Mouse (Mus musculus) heart, embryonic 13.5 days (tissue): ENCODE results near the gene Slc25a30. TPM values are rescaled to one million over a fixed set of nuclear protein-coding genes. Genes with fewer than 3 reads are reported as not detected.
A peak's percentile ranks its signal among the peaks of the same experiment; 100 is the strongest.

Experiments used
- ATAC-seq: fragments of 200-750 bp; cut with Nextera tagmentation; 2 replicates; pipeline ENCODE4 v1.8.0; 2017; ENCODE audit warnings: moderate TSS enrichment; ENCODE audit not compliant: insufficient number of reproducible peaks, low FRiP score, low TSS enrichment; ENCODE audit errors: extremely low read depth
- H3K27ac ChIP-seq: fragments of 300-500 bp; sonication (generic); replicated peaks from 2 replicates; pipeline ENCODE4 v1.5.1; 2015; ENCODE audit warnings: moderate library complexity, mild to moderate bottlenecking, inconsistent platforms
- H3K27me3 ChIP-seq: fragments of 300-500 bp; sonication (generic); replicated peaks from 2 replicates; pipeline ENCODE4 v1.6.1; 2015; ENCODE audit warnings: mild to moderate bottlenecking, inconsistent platforms
- H3K36me3 ChIP-seq: fragments of 300-500 bp; sonication (generic); 2 replicates; pipeline ENCODE4 v1.6.1; 2015; ENCODE audit warnings: mild to moderate bottlenecking, inconsistent platforms
- H3K4me1 ChIP-seq: fragments of 300-500 bp; sonication (generic); 2 replicates; pipeline ENCODE4 v1.6.1; 2015; ENCODE audit warnings: inconsistent platforms
- H3K4me2 ChIP-seq: fragments of 300-500 bp; sonication (generic); 2 replicates; pipeline ENCODE4 v1.6.1; 2015; ENCODE audit warnings: inconsistent platforms, mild to moderate bottlenecking, moderate library complexity
- H3K4me3 ChIP-seq: fragments of 300-500 bp; sonication (generic); 2 replicates; pipeline ENCODE4 v1.5.1; 2015; ENCODE audit warnings: moderate library complexity, mild to moderate bottlenecking, inconsistent platforms
- H3K9ac ChIP-seq: fragments of 300-500 bp; sonication (generic); 2 replicates; pipeline ENCODE4 v1.6.1; 2015; ENCODE audit warnings: inconsistent platforms, mild to moderate bottlenecking, moderate library complexity
- H3K9me3 ChIP-seq: fragments of 300-500 bp; sonication (generic); 2 replicates; pipeline ENCODE4 v1.6.1; 2016; ENCODE audit warnings: inconsistent platforms
- WGBS: fragments of 180-500 bp; shearing (Covaris S2); methylation state at CpG from one replicate; pipeline ENCODE4 v1.1.7; 2015; ENCODE audit warnings: mixed read lengths; 5-methylcytosine and 5-hydroxymethylcytosine counted together
- polyA plus RNA-seq: library from polyadenylated mRNA; unstranded; fragments of >200 nt; fragmentation: Nextera tagmentation; extraction: Ambion mirVana; gene quantifications from 2 replicates; pipeline ENCODE4 v1.2.1, GENCODE M21; 2015

Gene Slc25a30
- polyA plus RNA-seq, 1 experiment from 2014 or later: 4.8 TPM

- H3K9me3 ChIP-seq: no peaks in the 10 kb centered on the region
- WGBS: 46% methylated on average over 10 of the region's 10 CpGs
- no peaks in the 10 kb centered on the region for H3K4me1 ChIP-seq
- H3K4me3 ChIP-seq: no peak overlapping the region
- H3K36me3 ChIP-seq: peaks cover 34% of the 10 kb centered on the region
- no peak for ATAC-seq
- H3K27me3 ChIP-seq: peaks cover 18% of the 10 kb centered on the region
- H3K27ac ChIP-seq: no peak overlapping the region
- H3K9ac ChIP-seq: no peak overlapping the region
- no peak overlapping the region for H3K4me2 ChIP-seq
Observed at GRCm38 (mm10) chr14:75761028-75761805, 25.6 kb downstream of the Slc25a30 start.

- 57% methylated on average over 7 of the region's 7 CpGs for whole genome bisulfite sequencing
- no peak for ATAC-seq
Observed at GRCm38 (mm10) chr14:75758401-75758800, 28.4 kb downstream of the Slc25a30 start.

GRCm38 (mm10) chr14:75757821-75758220 lies 29.0 kb downstream of the Slc25a30 start:
- H3K27me3 ChIP-seq: peaks cover 23% of the 10 kb centered on the region
- no peak overlapping the region for H3K9ac ChIP-seq
- H3K27ac ChIP-seq: no peak overlapping the region
- H3K36me3 ChIP-seq: peaks cover 10% of the 10 kb centered on the region
- no peaks in the 10 kb centered on the region for H3K9me3 ChIP-seq
- no peak for ATAC-seq
- no peak overlapping the region for H3K4me3 ChIP-seq
- WGBS: 63% methylated on average over 2 of the region's 2 CpGs
- H3K4me1 ChIP-seq: peaks cover 9% of the 10 kb centered on the region
- no peak overlapping the region for H3K4me2 ChIP-seq

More at GRCm38 (mm10) chr14:75758401-75758800, 28.4 kb downstream of the Slc25a30 start:
- no peak overlapping the region for H3K9ac ChIP-seq
- no peak overlapping the region for H3K4me2 ChIP-seq
- H3K4me1 ChIP-seq: peaks cover 3% of the 10 kb centered on the region
- no peaks in the 10 kb centered on the region for H3K9me3 ChIP-seq
- peaks cover 15% of the 10 kb centered on the region for H3K36me3 ChIP-seq
- H3K27ac ChIP-seq: no peak overlapping the region
- H3K27me3 ChIP-seq: peaks cover 23% of the 10 kb centered on the region
- no peak overlapping the region for H3K4me3 ChIP-seq

DNA sequence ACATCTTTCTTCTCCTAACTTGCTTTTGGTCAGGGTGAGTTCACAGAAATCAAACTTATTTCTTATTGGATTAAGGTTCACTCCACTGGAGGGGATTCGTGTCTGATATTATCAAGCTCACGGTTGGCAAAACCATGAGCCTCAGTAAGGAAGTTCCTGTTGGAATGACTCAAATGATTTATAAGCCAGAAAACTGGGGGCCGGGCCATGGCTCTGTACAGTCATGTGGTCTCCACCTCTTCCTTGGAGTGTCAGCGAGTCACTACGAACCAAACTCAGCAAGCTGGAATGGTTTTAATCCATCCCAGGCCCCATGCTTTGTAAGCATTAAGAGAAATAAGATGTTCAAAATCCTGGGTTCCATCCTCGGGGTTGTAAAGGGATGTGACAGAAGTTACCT lies 29.9 kb downstream of the Slc25a30 start:
- Histone ChIP-seq H3K27ac (no peak overlapping the region), H3K36me3 (peaks cover 2% of the 10 kb centered on the region)
- WGBS: 80% methylated on average over 6 of the region's 6 CpGs

GRCm38 (mm10) chr14:75753991-75754817 lies 32.6 kb downstream of the Slc25a30 start, which contains the start of gene Cog3:
TSS of gene Cog3 (minus strand) at chr14:75754517.
- H3K27me3 ChIP-seq: peaks cover 23% of the 10 kb centered on the region
- WGBS: under 1% methylated on average over 69 of the region's 78 CpGs

More for the DNA sequence above, 29.9 kb downstream of the Slc25a30 start:
- no peak for ATAC-seq
- H3K4me2 ChIP-seq: no peak overlapping the region
- peaks cover 23% of the 10 kb centered on the region for H3K27me3 ChIP-seq
- no peak overlapping the region for H3K9ac ChIP-seq
- H3K4me3 ChIP-seq: no peak overlapping the region
- H3K4me1 ChIP-seq: peaks cover 17% of the 10 kb centered on the region
- H3K9me3 ChIP-seq: no peaks in the 10 kb centered on the region

DNA sequence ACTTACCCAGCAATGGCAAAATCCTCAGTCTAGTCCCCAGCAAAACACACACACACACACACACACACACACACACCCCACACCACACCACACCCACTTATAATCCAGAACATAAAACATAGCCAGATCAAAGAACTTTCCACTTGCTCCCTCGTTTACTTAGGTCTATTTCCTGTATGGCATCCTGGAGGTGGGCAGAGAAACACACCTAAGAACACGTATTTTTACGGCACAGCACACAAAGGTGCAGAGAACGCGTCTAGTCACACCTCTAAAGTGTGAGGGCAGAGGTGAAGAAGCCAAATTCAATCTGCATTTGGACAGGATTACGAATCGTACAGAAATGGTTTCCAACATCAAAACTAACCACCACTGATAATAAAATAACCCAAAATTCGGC lies 33.6 kb downstream of the Slc25a30 start:
- Histone ChIP-seq H3K36me3 (no peaks in the 10 kb centered on the region), H3K4me3 (peak overlapping the region; percentile 99), H3K27me3 (peaks cover 17% of the 10 kb centered on the region), H3K4me1 (peaks cover 24% of the 10 kb centered on the region), H3K27ac (no peak overlapping the region; the same call in 1 of the 2 replicates), H3K9ac (peak overlapping the region; percentile 97), H3K9me3 (no peaks in the 10 kb centered on the region), H3K4me2 (peak overlapping the region; percentile 73)
- WGBS: 59% methylated on average over 8 of the region's 8 CpGs
- ATAC-seq: no peak

More at GRCm38 (mm10) chr14:75753991-75754817, 32.6 kb downstream of the Slc25a30 start, which contains the start of gene Cog3:
- peak within 1 kb of the TSS; percentile 99 for H3K4me3 ChIP-seq
- no peaks in the 10 kb centered on the region for H3K36me3 ChIP-seq
- H3K4me1 ChIP-seq: peaks cover 24% of the 10 kb centered on the region
- H3K4me2 ChIP-seq: peak within 1 kb of the TSS; percentile 73
- H3K9me3 ChIP-seq: no peaks in the 10 kb centered on the region
- ATAC-seq: peak; percentile 84
- H3K9ac ChIP-seq: peak within 1 kb of the TSS; percentile 97
- peak within 1 kb of the TSS; percentile 93 for H3K27ac ChIP-seq

- Histone ChIP-seq H3K4me3 (no peak overlapping the region), H3K27me3 (peaks cover 3% of the 10 kb centered on the region; the same call in 1 of the 2 replicates), H3K4me2 (no peak overlapping the region), H3K4me1 (peaks cover 24% of the 10 kb centered on the region), H3K9ac (no peak overlapping the region), H3K36me3 (peaks cover 10% of the 10 kb centered on the region), H3K9me3 (no peaks in the 10 kb centered on the region), H3K27ac (no peak overlapping the region)
- WGBS: 75% methylated on average over 4 of the region's 4 CpGs
- ATAC-seq: no peak
Observed at GRCm38 (mm10) chr14:75751040-75751439, 35.8 kb downstream of the Slc25a30 start.

GRCm38 (mm10) chr14:75749123-75749522 lies 37.7 kb downstream of the Slc25a30 start:
- Histone ChIP-seq H3K9me3 (no peaks in the 10 kb centered on the region), H3K27me3 (no peaks in the 10 kb centered on the region), H3K27ac (no peak overlapping the region), H3K9ac (no peak overlapping the region), H3K36me3 (peaks cover 28% of the 10 kb centered on the region), H3K4me3 (no peak overlapping the region), H3K4me1 (peaks cover 24% of the 10 kb centered on the region), H3K4me2 (no peak overlapping the region)
- no peak for ATAC-seq
- 81% methylated on average over 4 of the region's 4 CpGs for WGBS

GRCm38 (mm10) chr14:75747960-75748359 lies 38.9 kb downstream of the Slc25a30 start:
- Histone ChIP-seq H3K4me2 (no peak overlapping the region), H3K4me1 (peaks cover 16% of the 10 kb centered on the region), H3K36me3 (peaks cover 37% of the 10 kb centered on the region), H3K4me3 (no peak overlapping the region), H3K9ac (no peak overlapping the region), H3K27me3 (no peaks in the 10 kb centered on the region), H3K9me3 (no peaks in the 10 kb centered on the region), H3K27ac (no peak overlapping the region)
- ATAC-seq: no peak
- WGBS: 87% methylated on average over 2 of the region's 2 CpGs

DNA sequence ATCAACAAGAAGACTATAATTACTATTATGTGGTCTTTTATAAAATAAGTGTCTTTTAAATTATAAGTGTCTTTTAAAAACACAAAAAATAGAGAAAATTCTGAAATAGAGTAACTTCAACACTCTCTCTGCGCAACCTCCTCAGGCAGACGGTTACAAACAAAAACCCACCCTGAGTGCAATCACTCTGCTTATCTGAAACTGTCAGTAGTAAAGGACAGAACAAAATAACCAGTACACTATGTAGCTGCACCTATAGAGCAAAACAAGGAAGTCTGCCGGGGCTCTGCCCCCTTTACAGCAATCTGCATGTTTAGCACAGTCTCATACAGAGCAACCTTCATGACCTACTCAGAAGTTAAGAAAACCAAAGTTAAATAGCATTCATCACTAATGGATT lies 44.9 kb downstream of the Slc25a30 start:
- H3K4me2 ChIP-seq: no peak overlapping the region
- H3K36me3 ChIP-seq: peaks cover 86% of the 10 kb centered on the region
- 60% methylated on average over 3 of the region's 3 CpGs for WGBS
- H3K4me1 ChIP-seq: no peaks in the 10 kb centered on the region
- H3K27me3 ChIP-seq: no peaks in the 10 kb centered on the region
- H3K9ac ChIP-seq: no peak overlapping the region
- no peaks in the 10 kb centered on the region for H3K9me3 ChIP-seq
- H3K4me3 ChIP-seq: no peak overlapping the region
- H3K27ac ChIP-seq: no peak overlapping the region
- ATAC-seq: no peak

DNA sequence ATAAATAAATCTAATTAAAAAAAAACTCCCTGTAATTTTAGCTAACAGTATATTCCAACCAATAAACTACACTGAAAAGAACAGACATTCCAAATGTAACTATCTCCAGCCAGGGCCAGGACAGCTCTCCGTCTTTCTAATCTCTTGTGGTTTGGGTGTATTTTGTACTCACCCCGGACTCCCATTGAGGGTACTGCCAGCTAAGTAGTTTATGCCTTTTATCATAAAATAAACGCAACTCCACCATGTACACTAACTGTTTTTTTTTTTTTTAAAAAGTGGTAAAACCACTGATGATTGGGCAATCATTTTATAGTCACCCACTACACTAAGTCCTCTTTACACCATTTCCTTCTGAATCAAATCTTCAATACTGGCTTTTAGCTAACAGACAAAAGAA lies 51.2 kb downstream of the Slc25a30 start:
- ATAC-seq: no peak
- H3K9ac ChIP-seq: no peak overlapping the region

More for the DNA sequence above, 51.2 kb downstream of the Slc25a30 start:
- Histone ChIP-seq H3K4me3 (no peak overlapping the region), H3K9me3 (no peaks in the 10 kb centered on the region), H3K27me3 (no peaks in the 10 kb centered on the region), H3K4me1 (no peaks in the 10 kb centered on the region), H3K27ac (no peak overlapping the region), H3K36me3 (peaks cover 87% of the 10 kb centered on the region), H3K4me2 (no peak overlapping the region)
- 89% methylated on average over 3 of the region's 3 CpGs for WGBS
